Mouse (Mus musculus) c-Kit-positive CD71-negative TER-119-negative erythroid progenitor cells, embryonic 14.5 days (primary cell): Measurements from ENCODE around the gene Miox.

Experiments used
- DNase-seq: peaks from one replicate; pipeline ENCODE4 v3.0.0-alpha.2; 2013; ENCODE audit warnings: low read depth

Miox gene

DNA sequence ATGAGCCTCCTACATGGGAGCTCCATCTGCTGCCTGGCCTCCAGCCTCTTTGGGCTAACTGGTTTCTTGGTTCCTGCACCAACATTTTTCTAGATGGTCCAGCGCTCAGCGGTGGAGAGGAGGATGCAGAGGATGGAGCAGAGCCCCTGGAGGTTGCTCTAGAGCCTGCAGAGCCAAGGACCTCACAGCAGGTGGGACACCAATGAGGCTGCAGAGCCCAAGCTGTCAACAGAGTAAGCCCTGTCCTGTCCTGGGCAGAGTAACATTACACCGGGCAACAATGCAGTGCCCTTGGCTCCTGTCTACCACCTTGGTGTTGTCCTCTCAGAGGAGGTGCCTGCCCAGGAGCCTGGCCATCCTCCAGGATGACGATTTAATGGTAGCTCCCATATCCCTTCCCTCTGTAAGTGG, 30.9 kb downstream of the Miox start:
- no peak for DNase-seq

DNA sequence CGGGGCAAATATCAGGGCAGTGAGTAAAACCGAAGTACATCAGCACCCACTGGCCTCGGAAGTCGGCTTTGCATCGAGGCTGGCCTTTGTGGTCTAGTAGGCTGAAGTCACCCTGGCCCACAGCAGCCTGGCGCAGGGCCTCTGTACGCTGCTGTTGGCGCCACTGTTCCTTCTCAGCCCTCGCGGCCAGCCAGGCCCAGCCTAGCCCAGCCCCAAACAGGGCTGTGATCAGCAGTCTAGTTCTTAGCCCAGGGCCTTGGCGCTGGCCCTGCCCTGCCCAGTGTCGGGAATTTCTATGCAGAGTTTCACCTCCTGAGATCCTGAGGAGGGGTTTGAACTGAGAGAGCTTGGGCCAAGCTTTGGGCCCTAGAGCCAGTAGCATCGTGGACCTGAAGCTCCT, 37.9 kb downstream of the Miox start:
- no peak for DNase-seq

DNA sequence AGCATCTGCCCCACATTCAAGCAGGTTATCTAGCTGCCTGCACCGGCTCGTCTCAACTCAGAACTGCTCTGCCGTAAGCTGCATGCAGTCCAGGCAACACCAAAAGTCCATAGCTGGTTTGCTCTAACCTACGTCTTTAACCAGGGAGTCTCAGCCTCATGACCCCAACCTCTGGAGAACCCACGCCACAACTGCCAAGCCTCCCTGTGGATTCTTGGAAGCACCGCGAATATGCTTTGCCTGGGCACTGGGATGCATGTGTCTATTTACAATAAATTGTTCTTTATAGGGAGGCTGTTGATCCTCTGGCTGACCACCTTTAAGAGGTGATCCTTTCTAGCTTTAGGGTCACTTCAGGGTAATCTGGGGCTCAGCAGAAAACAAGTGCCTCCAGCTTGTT, 38.3 kb downstream of the Miox start:
- no peak for DNase-seq

DNA sequence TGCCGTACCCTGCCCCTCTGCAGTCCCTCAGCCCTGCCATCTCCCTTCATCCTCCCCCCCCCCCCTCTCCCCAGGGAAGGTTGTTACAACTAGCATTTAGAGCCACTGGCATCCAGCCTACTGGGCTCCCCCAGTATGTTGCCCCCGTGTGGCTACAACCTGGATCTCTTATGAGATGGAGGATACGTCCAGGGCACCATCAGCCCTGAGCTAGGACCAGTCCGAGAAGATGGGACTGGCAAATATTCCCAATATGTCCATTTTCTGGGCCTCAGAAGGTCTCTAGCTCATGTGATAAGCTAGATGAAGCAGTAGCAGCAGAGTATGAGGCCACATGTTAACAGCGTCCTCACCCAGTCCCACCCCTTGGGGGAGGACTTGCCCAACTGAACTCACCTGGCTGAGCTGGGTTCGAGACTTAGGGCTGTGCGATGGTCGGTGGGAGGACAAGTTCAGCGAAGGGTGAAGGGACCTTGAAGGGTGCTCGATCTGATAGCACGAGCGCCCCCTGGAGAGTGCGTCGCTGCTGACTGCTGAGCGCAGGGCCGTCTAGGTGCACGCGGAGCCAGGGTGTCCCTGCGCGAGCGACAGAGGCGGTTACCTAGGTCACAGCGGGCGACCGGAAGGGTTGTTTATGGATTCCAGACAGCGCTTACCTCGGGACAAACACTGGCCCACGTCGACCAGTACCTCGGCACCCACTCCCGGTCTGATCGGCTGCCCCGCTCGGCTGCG, 39.0 kb downstream of the Miox start:
- DNase-seq = peak; percentile 81

DNA sequence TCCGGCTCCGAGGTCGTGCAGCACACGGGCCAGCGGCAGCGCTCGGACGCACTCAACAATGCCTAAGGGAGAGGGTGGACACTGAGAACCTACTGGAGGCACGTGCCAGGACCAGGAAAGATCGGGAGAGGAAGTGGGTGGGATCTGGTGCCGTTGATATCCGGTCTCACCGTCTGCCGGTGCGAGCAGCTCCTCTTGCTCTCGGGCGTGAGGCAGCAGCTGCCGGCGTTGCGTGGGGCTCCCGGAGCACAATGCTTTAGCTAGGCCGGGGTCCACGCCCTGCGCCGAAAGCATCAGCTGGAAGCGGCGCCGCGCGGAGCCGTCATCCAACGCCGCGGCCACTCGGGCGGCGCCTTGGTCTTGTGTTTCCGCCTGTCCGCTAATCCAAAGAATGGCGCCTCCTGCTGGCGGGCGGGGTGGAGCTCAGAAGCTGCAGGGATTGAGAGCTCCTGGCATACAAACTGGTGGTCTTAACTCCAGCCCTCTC, 39.6 kb downstream of the Miox start, which contains the start of gene Sco2:
Gene Sco2, minus strand, starts transcription at position 85 of the 487 bp plus-strand sequence.
- peak; percentile 84 for DNase-seq

DNA sequence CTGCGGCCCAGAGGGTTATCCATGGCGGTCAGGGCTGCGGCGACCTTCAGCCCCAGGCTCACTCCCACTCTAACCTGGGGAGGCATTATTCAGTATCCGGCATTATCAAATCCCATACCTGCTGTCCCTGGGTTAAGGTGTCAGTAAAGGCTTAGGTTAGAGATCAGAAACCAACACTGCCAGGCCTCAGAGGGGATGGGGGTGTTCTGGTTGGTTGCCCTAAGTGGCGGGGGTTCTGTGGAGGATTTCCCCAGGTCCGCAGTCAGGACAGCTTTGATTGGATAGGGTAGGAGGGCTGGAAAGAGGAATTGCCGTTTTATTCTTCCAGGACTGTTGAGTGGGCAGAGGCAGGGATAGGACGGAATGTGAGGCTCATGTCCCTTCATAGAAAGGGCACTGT, 40.1 kb downstream of the Miox start:
- no peak for DNase-seq

DNA sequence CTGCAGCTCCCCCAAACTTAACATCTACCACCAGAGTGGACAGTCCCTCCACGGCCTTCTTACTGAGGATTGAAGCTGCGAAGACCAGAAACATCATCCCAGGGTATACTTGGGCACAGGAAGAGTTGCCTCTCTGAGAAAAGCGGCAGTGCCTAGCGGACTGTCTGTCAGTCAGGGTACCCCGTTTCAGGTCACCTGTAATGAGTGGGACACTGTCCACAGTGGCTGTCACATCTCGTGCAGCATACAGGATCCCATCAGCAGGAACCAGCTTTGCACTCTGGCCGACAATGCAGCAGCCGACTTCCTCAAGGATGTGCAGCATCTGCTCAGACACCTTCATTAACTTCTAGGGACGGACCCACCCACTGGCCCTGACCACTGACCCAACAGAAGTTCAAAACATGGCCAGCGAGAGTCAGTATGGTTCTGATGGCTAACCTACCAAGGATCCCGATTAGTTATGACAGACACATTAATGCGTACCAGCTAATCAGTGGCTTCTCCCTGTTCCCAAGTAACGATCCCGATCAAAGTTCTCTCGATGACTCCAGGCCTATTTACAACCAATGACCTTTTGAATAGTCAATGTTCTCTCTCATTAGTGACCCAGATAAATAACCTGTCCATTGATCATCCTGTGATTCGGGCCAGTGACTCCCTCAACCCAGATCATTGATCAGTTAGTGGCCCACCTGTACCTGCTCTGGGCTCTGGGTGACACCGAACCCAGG, 40.8 kb downstream of the Miox start:
- DNase-seq = no peak

DNA sequence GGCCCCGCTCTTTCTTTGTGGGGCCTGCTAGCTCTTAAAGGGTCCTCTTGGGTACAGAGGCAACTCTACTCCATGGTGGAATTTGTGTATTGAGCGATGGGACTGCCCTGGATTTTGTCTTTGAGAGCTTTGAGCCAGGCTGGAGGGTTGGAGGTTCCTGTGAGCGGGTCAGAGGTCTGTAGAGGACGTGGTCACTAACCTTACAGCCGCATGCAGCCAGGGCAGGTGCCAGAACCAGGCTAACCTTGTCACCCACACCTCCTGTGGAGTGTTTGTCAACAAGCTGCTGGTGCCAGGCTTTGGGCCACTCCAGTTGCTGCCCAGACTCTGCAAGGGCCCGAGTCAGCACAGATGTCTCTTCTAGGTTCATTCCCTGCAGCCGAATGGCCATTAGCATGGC, 41.8 kb downstream of the Miox start:
- no peak for DNase-seq

DNA sequence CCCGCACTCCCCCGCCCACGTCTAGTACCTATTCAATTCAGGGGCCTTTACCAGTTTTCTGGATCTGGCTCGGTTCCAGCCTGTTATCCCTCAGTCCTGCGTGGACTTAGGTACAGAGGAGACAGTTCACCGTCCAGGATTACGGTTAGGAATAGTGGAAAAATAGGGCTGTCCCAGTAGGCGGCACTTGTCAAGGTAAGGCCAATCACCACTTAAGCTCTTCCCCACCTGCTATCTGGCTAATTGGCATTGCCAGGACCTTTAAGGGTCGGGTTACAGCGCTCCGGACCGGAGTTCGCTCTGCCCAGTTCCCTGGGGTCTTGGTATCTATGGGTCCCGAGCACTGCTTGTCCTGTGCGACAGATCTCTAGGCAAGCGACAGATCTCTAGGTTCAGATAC, 42.8 kb downstream of the Miox start, which contains the start of gene Tymp:
Gene Tymp, minus strand, starts transcription at position 83 of the 400 bp plus-strand sequence.
- DNase-seq = no peak

DNA sequence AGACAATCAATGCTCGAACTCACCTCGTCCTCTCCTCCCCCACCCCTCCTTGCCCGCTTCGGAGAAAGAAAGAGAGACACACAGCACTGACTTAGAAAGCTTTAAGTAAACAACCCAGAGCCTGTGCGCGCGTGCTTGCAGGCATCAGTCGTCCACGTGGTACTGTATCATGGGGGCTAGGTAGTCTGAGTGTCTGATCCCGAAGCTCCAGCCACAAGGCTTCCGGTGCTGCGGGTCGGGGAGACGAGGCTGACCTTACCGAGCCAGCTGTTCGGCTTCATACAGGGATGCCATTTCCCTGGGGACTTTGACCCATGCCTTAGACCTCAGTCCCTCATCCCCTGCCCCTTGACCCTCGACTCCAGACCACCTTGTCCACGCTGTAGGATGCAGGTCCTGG, 43.2 kb downstream of the Miox start:
- DNase-seq = no peak

DNA sequence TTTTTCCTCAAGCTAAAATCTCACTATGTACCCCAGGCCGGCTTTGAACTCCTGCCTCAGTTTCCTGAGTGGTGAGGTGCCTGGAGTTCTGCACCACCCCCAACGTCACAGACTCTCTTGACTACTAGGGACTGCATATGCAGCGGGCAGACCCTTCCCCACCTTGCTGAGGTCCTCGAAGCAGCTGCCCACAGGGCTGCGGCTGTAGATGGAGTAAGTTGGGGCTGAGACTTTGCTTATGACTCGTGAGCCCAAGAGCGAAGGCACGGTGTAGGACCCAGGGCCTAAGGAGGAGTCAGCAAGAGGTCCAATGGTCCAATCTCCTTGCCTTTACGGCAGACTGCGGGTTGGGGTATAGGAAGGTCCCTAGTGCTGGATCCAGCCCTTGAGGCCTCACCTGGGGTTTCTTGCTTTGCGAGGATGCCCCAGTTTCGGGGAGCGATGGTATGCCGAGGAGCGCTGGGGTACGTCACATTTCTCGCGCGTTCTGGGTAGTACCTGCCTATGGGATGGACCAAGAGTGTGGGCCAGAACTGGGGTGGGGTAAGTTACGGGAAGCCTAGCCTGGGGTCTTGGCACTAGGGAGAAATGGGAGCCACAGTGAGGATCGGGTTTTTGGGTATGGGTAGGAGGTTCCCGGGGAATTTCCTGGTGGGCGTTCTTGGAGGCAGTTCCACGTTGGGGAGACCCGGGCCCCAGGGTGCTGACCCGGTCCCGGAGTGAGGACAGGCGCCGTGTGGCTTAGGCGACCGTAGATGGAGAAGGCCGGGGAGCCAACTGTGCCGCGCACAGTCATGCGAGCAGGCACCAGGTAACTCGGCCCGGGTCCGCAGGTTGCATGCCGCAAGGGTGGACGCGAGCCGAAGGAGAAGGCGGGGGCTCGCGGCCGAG, 44.0 kb downstream of the Miox start:
- no peak for DNase-seq

DNA sequence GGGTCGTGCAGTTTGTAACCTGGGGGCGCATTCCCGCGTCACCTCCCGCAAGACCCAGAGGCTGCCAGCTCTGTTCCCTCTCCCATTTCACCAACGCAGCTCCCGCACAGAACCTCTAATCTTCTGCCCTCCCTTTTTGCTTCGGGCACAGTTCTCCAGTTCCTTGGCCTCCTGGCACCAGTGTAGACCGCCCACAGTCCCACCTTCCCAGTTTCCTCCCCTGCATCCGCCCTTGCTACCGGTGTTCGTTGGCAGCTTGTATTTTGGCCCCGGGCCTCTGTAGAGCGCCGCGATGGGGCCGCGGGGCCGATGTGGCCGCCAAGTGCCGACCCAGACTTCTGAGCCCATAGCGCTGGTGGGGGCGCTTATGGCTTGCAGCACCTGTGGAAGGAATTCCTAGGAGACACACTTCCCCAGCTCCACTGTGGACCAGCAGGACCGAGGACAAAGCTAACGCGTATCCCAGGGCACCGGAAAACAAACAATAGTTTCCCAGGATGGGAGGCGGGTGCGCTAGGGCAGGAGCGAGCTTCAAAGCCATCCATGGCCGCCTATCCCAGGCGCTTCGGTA, 44.7 kb downstream of the Miox start, which contains the start of gene Odf3b:
Gene Odf3b, minus strand, starts transcription at position 452 of the 571 bp plus-strand sequence.
- no peak for DNase-seq

DNA sequence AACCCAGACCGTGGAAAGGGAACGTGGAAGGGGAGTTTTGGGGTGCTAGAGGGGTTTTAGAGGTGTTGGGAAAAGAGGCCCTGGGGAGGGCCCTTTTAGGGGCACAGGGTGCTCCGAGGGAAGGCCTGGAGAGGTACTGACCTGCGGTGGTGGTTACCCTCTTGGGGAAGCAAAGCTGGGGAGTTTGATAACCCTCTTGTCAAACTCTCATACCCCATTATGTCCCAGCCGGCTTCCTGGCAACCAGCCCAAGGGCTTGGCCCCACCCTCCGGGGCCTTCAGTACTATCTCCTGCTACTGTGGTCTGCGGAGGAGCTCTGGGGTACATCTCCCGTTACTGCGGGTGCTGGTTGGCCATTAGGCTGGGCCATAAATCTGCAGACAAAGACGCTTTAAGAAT, 45.2 kb downstream of the Miox start:
- no peak for DNase-seq

DNA sequence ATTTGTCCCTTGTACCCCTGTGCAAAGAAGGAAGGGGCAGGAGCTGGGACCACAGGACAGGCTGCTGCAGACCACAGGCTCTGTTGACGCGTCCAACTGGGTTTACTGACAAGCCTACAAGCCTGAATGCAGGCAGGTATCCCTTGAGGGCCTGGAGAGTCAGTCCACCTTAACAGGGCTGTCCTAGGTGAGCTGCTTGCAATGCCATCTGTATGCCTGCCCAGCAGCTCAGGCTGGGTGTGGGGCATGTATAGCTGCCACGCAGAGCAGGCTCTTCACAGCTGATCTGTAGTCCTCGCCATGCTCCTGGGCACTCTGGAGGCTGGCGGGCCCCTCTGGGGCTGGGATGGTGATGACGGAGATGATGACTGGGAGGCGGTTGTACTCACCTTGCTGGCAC, 50.4 kb downstream of the Miox start, which contains the start of gene Klhdc7b:
Gene Klhdc7b, plus strand, starts transcription at position 301 of the 400 bp plus-strand sequence.
- no peak for DNase-seq
